Mouse (Mus musculus) thymus, adult 2 months (tissue): Measurements from ENCODE around the gene Cog2. TPM values are rescaled to one million over a fixed set of nuclear protein-coding genes. Genes with fewer than 3 reads are reported as not detected.

Experiments
- DNase-seq: peaks from one replicate; pipeline ENCODE4 v3.0.0; 2021
- H3K27ac ChIP-seq: fragments of 200-500 bp; 2 replicates; pipeline ENCODE4 v1.5.1; 2012; ENCODE audit warnings: low read length, control low read depth; ENCODE audit not compliant: control insufficient read depth, insufficient read depth
- H3K27me3 ChIP-seq: fragments of 200-500 bp; 2 replicates; pipeline ENCODE4 v1.6.1; 2012; ENCODE audit warnings: mild to moderate bottlenecking, low read length, moderate library complexity, mixed read lengths; ENCODE audit not compliant: control insufficient read depth, insufficient read depth
- H3K36me3 ChIP-seq: fragments of 200-500 bp; 2 replicates; pipeline ENCODE4 v1.6.1; 2012; ENCODE audit warnings: mild to moderate bottlenecking, low read length, moderate library complexity; ENCODE audit not compliant: control insufficient read depth, insufficient read depth
- H3K4me1 ChIP-seq: fragments of 200-500 bp; replicated peaks from 2 replicates; pipeline ENCODE4 v1.6.1; 2012; ENCODE audit warnings: low read length; ENCODE audit not compliant: control insufficient read depth, insufficient read depth
- H3K4me3 ChIP-seq: fragments of 200-500 bp; 2 replicates; pipeline ENCODE4 v1.5.1; 2012; ENCODE audit warnings: mild to moderate bottlenecking, low read length, control low read depth, moderate library complexity; ENCODE audit not compliant: control insufficient read depth, insufficient read depth
- CTCF ChIP-seq: fragments of 200-500 bp; IDR thresholded peaks from 2 replicates; pipeline ENCODE4 v1.5.1; 2012; ENCODE audit warnings: mild to moderate bottlenecking, control low read depth, low read length, moderate library complexity, borderline replicate concordance; ENCODE audit not compliant: control insufficient read depth, poor library complexity, insufficient read depth; ENCODE audit errors: extremely low read depth
- POLR2A ChIP-seq: fragments of 200-500 bp; IDR thresholded peaks from 2 replicates; pipeline ENCODE4 v1.6.1; 2012; ENCODE audit warnings: mild to moderate bottlenecking, low read length, control low read depth, moderate library complexity; ENCODE audit not compliant: control insufficient read depth, poor library complexity, insufficient read depth; ENCODE audit errors: extremely low read depth
- WGBS: fragments of 180-500 bp; shearing (Covaris S2); methylation state at CpG from one replicate; pipeline ENCODE4 v1.1.7; 2018; 5-methylcytosine and 5-hydroxymethylcytosine counted together
- polyA plus RNA-seq: library from polyadenylated mRNA; depleted of rRNA; stranded (reverse); fragments of >200 nt; gene quantifications from 2 replicates; pipeline ENCODE4 v1.2.3, GENCODE M21; 2012

Gene Cog2
- polyA plus RNA-seq, 1 experiment = 33.8 TPM

GRCm38 (mm10) chr8:124551011-124551661 is 30.6 kb downstream of the Cog2 start:
- Histone ChIP-seq H3K27ac (no peak overlapping the region), H3K4me1 (no peaks in the 10 kb centered on the region), H3K27me3 (no peaks in the 10 kb centered on the region), H3K36me3 (peaks cover 52% of the 10 kb centered on the region), H3K4me3 (no peak overlapping the region)
- no peak for TF ChIP-seq POLR2A
- TF ChIP-seq CTCF = no peak
- 95% methylated on average over 15 of the region's 15 CpGs for WGBS
- no peak for DNase-seq

- no peaks in the 10 kb centered on the region for H3K27me3 ChIP-seq
- WGBS = 89% methylated on average over 7 of the region's 7 CpGs
- H3K27ac ChIP-seq = no peak overlapping the region
- no peak overlapping the region for H3K4me3 ChIP-seq
- H3K36me3 ChIP-seq = peaks cover 18% of the 10 kb centered on the region
- H3K4me1 ChIP-seq = no peaks in the 10 kb centered on the region
- DNase-seq = no peak
- TF ChIP-seq POLR2A (no peak), CTCF (no peak)
These were observed 34.7 kb downstream of the Cog2 start for GRCm38 (mm10) chr8:124555113-124555750.

GRCm38 (mm10) chr8:124556164-124556563 is 35.6 kb downstream of the Cog2 start:
- Histone ChIP-seq H3K4me3 (no peak overlapping the region), H3K27me3 (no peaks in the 10 kb centered on the region), H3K4me1 (no peaks in the 10 kb centered on the region), H3K27ac (no peak overlapping the region), H3K36me3 (peaks cover 9% of the 10 kb centered on the region)
- WGBS = 92% methylated on average over 7 of the region's 7 CpGs
- TF ChIP-seq POLR2A (no peak), CTCF (no peak)
- no peak for DNase-seq

GRCm38 (mm10) chr8:124556658-124557057 is 36.1 kb downstream of the Cog2 start:
- Histone ChIP-seq H3K27ac (no peak overlapping the region), H3K4me1 (no peaks in the 10 kb centered on the region), H3K27me3 (no peaks in the 10 kb centered on the region), H3K36me3 (peaks cover 8% of the 10 kb centered on the region; the same call in 1 of the 2 replicates), H3K4me3 (no peak overlapping the region)
- WGBS = 94% methylated on average over 13 of the region's 13 CpGs
- DNase-seq = no peak
- no peak for TF ChIP-seq POLR2A

- Histone ChIP-seq H3K4me1 (no peaks in the 10 kb centered on the region), H3K4me3 (no peak overlapping the region), H3K27ac (no peak overlapping the region), H3K27me3 (no peaks in the 10 kb centered on the region), H3K36me3 (peaks cover 2% of the 10 kb centered on the region; the same call in 1 of the 2 replicates)
- no peak for DNase-seq
- TF ChIP-seq POLR2A = no peak
- TF ChIP-seq CTCF = no peak
- WGBS = 59% methylated on average over 5 of the region's 5 CpGs
These were observed 36.9 kb downstream of the Cog2 start for GRCm38 (mm10) chr8:124557476-124557875.

GRCm38 (mm10) chr8:124567126-124567525 is 46.6 kb downstream of the Cog2 start:
- TF ChIP-seq CTCF = no peak
- TF ChIP-seq POLR2A = no peak
- WGBS = 89% methylated on average over 6 of the region's 6 CpGs
- DNase-seq = no peak

More at GRCm38 (mm10) chr8:124567126-124567525, 46.6 kb downstream of the Cog2 start:
- no peaks in the 10 kb centered on the region for H3K27me3 ChIP-seq
- H3K36me3 ChIP-seq = no peaks in the 10 kb centered on the region
- H3K27ac ChIP-seq = no peak overlapping the region
- H3K4me1 ChIP-seq = no peaks in the 10 kb centered on the region
- no peak overlapping the region for H3K4me3 ChIP-seq
